Mouse (Mus musculus): ENCODE results near the gene Ror2. TPM values are rescaled to one million over a fixed set of nuclear protein-coding genes. Genes with fewer than 3 reads are reported as not detected.
"Not testable (repeated sequence)": the region's sequence is repeated elsewhere in the genome, so short reads cannot be mapped to it uniquely, and the experiment has no call there.

Ror2 gene
- polyA plus RNA-seq, 1 experiment from 2014 or later = 0.18 TPM

DNA sequence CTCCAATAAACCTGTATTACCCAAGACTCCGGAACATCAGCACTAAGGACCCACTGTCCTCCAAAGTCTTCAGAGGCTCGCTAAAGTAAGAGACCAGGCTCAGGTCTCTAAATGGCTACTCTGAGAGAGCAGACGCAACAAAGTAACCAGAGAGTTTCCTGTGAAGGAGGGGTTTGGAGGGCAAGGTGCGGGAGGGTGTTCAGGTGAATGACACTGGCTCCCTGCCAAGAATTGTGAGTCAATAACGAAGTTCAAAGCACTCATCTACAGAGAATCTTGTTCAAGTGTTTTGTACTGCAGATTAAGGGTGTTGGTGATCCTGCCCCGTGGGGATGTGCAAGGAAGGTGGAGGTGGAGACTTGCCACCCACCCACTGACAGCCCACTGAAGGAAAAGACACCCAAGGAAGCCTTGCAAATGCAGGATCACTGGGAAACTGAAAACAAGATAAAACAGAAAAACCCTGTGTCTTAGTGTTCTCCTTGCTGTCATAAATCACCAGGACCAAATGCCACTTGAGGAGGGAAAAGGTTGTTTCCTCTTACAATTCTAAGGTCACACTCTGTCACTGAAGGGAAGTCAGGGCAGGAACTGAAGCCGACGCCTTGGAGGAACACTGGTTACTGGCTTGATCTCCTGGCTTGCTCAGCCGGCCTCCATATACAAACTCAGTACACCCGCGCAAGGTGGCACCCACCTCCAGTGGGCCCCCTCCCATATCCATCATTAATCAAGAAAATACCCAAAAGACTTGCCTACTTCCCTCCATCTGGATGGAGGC lies 30.8 kb upstream of the Ror2 start:
- no peaks in the 10 kb centered on the region for H3K9me3 ChIP-seq (ENCODE audit: low read length)
- H3K27me3 ChIP-seq (ENCODE audit: insufficient read depth, low read length) = no peaks in the 10 kb centered on the region
- no peaks in the 10 kb centered on the region for H3K36me3 ChIP-seq (replicated peaks; ENCODE audit: insufficient read depth, low read length)
- TF ChIP-seq CTCF (IDR thresholded peaks at IDR 0.05; ENCODE audit: low read depth) (no peak), EP300 (IDR thresholded peaks at IDR 0.05; ENCODE audit: low read depth) (no peak)
- DNase-seq (peak; percentile 56), ATAC-seq (peak; percentile 36; the same call in 1 of the 2 replicates)
- H3K4me3 ChIP-seq (ENCODE audit: low read depth, low read length) = no peak overlapping the region
- no peak overlapping the region for H3K4me2 ChIP-seq (ENCODE audit: low read depth, low read length)
- H3K27ac ChIP-seq (ENCODE audit: low read depth) = no peak overlapping the region
- H3K4me1 ChIP-seq (ENCODE audit: insufficient read depth) = no peaks in the 10 kb centered on the region
- 26% methylated on average over 11 of the region's 11 CpGs for WGBS (ENCODE audit: insufficient replicate concordance)
- H3K9ac ChIP-seq (replicated peaks) = no peak overlapping the region

DNA sequence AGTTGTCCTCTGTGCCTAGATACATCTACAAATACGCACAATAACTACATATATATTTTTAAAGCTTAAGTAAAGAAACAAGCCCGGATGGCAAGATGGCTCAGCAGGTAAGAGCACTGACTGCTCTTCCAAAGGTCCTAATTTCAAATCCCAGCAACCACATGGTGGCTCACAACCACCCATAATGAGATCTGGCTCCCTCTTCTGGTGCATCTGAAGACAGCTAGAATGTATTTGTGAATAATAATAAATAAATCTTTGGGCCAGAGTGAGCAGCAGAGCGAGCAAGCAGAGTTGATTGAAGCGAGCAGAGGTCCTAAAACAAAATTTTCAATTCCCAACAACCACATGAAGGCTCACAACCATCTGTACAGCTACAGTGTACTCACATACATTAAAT lies 29.8 kb upstream of the Ror2 start:
- not testable (repeated sequence) for H3K9me3 ChIP-seq (ENCODE audit: low read length); H3K4me2 ChIP-seq (ENCODE audit: low read depth, low read length); DNase-seq; H3K27me3 ChIP-seq (ENCODE audit: insufficient read depth, low read length); H3K9ac ChIP-seq (replicated peaks); H3K27ac ChIP-seq (ENCODE audit: low read depth); H3K4me1 ChIP-seq (ENCODE audit: insufficient read depth); H3K4me3 ChIP-seq (ENCODE audit: low read depth, low read length); ATAC-seq; H3K36me3 ChIP-seq (replicated peaks; ENCODE audit: insufficient read depth, low read length)
- 68% methylated on average over 4 of the region's 4 CpGs for WGBS (ENCODE audit: insufficient replicate concordance)
- peak; percentile 36; the same call in 1 of the 2 replicates for TF ChIP-seq CTCF (IDR thresholded peaks at IDR 0.05; ENCODE audit: low read depth)

DNA sequence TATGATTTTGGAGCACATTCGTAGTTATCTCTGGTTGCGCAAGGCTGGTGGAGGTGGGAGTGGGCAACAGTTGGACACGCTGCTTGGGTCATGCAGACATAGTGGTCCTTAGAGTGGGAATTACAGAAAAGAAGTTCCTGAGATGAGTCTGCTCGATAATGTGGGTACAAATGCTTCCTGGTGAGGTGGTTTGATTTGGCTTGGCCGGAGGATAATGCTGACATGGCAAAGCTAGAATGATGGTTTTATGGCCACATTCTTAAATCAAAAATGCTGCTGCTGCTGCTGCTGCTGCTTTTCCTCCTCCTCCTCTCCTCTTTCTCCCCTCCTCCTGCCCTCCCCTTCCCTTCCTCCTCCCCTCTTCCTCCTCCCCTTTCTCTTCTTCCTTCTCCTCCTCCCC lies 24.5 kb upstream of the Ror2 start:
- Histone ChIP-seq H3K27ac (ENCODE audit: low read depth) (no peak overlapping the region), H3K36me3 (replicated peaks; ENCODE audit: insufficient read depth, low read length) (no peaks in the 10 kb centered on the region), H3K4me2 (ENCODE audit: low read depth, low read length) (no peak overlapping the region), H3K9me3 (ENCODE audit: low read length) (no peaks in the 10 kb centered on the region), H3K27me3 (ENCODE audit: insufficient read depth, low read length) (0 out of 2 replicates have a peak, but pooled peaks cover 8% of the 10 kb centered on the region), H3K9ac (replicated peaks) (no peak overlapping the region), H3K4me1 (ENCODE audit: insufficient read depth) (no peaks in the 10 kb centered on the region), H3K4me3 (ENCODE audit: low read depth, low read length) (no peak overlapping the region)
- no peak for TF ChIP-seq CTCF (IDR thresholded peaks at IDR 0.05; ENCODE audit: low read depth)
- no peak for TF ChIP-seq EP300 (IDR thresholded peaks at IDR 0.05; ENCODE audit: low read depth)
- ATAC-seq (no peak), DNase-seq (no peak)
- WGBS (ENCODE audit: insufficient replicate concordance) = 63% methylated on average over 5 of the region's 5 CpGs

DNA sequence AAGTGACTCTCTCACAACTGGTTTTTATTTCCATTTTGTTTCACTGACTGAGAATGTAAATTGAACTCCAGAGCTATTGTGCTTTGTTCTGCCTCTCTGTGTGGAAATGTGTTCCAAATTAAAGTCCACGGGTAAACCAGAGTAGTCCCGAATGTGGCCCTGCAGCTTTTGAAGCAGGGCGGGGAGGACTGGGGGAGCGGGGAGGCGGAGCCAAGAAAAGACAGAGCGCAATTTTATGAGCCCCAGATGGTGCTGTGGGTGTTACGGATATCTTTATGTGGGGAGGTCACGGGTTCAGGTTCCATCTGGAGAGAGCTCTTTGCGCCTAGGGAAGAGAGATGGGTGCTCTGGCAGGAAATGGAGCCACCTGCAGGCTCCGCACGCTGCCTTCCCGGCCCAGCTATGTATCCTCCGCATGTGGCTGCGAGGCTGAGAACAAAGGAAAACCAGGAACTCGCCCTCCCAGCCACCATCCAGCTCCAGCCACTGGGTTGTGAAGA lies 23.8 kb upstream of the Ror2 start:
- H3K4me2 ChIP-seq (ENCODE audit: low read depth, low read length) = peak overlapping the region; percentile 18; the same call in 1 of the 2 replicates
- H3K4me3 ChIP-seq (ENCODE audit: low read depth, low read length) = no peak overlapping the region
- no peak for DNase-seq
- TF ChIP-seq EP300 (IDR thresholded peaks at IDR 0.05; ENCODE audit: low read depth) (no peak), CTCF (IDR thresholded peaks at IDR 0.05; ENCODE audit: low read depth) (no peak)
- H3K27me3 ChIP-seq (ENCODE audit: insufficient read depth, low read length) = 0 out of 2 replicates have a peak, but pooled peaks cover 8% of the 10 kb centered on the region
- 7% methylated on average over 15 of the region's 15 CpGs for WGBS (ENCODE audit: insufficient replicate concordance)
- no peaks in the 10 kb centered on the region for H3K9me3 ChIP-seq (ENCODE audit: low read length)
- no peak overlapping the region for H3K9ac ChIP-seq (replicated peaks)
- no peak overlapping the region for H3K27ac ChIP-seq (ENCODE audit: low read depth)
- ATAC-seq = no peak
- no peaks in the 10 kb centered on the region for H3K4me1 ChIP-seq (ENCODE audit: insufficient read depth)
- no peaks in the 10 kb centered on the region for H3K36me3 ChIP-seq (replicated peaks; ENCODE audit: insufficient read depth, low read length)

DNA sequence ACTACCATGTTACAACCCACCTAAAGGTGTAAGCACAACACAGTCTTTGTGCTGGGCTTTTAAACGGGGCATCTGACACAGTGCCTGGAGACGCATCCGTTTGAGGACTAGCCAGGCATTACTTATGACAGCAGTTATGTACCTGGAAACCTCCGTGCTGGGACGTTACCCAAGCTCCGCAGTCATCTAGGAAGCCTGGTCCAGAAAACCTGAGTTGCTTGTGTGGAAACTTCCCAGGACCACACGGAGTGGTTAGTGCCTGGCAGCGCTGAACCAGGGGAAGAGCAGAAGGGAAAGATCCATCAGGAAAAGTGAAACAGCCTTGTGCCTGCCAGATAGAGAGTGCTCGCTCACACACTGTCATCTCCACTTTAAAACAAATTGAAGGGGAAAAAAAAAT lies 23.2 kb upstream of the Ror2 start:
- Histone ChIP-seq H3K27ac (ENCODE audit: low read depth) (no peak overlapping the region), H3K9me3 (ENCODE audit: low read length) (no peaks in the 10 kb centered on the region), H3K4me1 (ENCODE audit: insufficient read depth) (no peaks in the 10 kb centered on the region), H3K36me3 (replicated peaks; ENCODE audit: insufficient read depth, low read length) (no peaks in the 10 kb centered on the region), H3K4me2 (ENCODE audit: low read depth, low read length) (no peak overlapping the region), H3K4me3 (ENCODE audit: low read depth, low read length) (no peak overlapping the region), H3K9ac (replicated peaks) (no peak overlapping the region), H3K27me3 (ENCODE audit: insufficient read depth, low read length) (0 out of 2 replicates have a peak, but pooled peaks cover 8% of the 10 kb centered on the region)
- ATAC-seq (no peak), DNase-seq (no peak)
- WGBS (ENCODE audit: insufficient replicate concordance) = 42% methylated on average over 9 of the region's 9 CpGs
- TF ChIP-seq CTCF (IDR thresholded peaks at IDR 0.05; ENCODE audit: low read depth) = no peak
- no peak for TF ChIP-seq EP300 (IDR thresholded peaks at IDR 0.05; ENCODE audit: low read depth)

DNA sequence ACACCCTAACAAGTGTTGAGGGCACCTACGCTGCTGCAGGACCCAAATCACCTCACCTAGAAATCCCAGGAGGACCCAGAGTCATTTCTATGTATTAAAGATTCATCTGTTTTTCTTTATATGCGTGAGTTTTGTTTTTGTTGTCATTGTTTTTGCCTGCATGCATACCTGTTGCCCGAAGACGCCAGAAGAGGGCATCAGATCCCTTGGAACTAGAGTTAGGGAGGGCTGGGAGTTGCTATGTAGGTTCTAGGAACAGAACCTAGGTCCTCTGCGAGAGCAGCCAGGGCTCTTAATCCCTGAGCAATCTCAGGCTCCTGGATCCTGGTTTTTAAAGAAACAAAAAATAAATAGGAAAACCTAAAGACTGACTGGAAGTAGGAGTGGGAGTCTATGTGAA lies 20.9 kb upstream of the Ror2 start:
- TF ChIP-seq EP300 (IDR thresholded peaks at IDR 0.05; ENCODE audit: low read depth) (no peak), CTCF (IDR thresholded peaks at IDR 0.05; ENCODE audit: low read depth) (0 out of 2 replicates have a peak, but pooled peaks have one; percentile 1)
- Histone ChIP-seq H3K4me3 (ENCODE audit: low read depth, low read length) (no peak overlapping the region), H3K4me2 (ENCODE audit: low read depth, low read length) (no peak overlapping the region), H3K27ac (ENCODE audit: low read depth) (no peak overlapping the region), H3K27me3 (ENCODE audit: insufficient read depth, low read length) (0 out of 2 replicates have a peak, but pooled peaks cover 8% of the 10 kb centered on the region), H3K9ac (replicated peaks) (no peak overlapping the region), H3K4me1 (ENCODE audit: insufficient read depth) (no peaks in the 10 kb centered on the region), H3K9me3 (ENCODE audit: low read length) (no peaks in the 10 kb centered on the region), H3K36me3 (replicated peaks; ENCODE audit: insufficient read depth, low read length) (no peaks in the 10 kb centered on the region)
- 63% methylated on average over 5 of the region's 5 CpGs for WGBS (ENCODE audit: insufficient replicate concordance)
- DNase-seq = no peak
- no peak for ATAC-seq

Data from liver, postnatal 0 days (tissue).